Mouse (Mus musculus): Measurements from ENCODE around the gene Gm11032. TPM values are rescaled to one million over a fixed set of nuclear protein-coding genes. Genes with fewer than 3 reads are reported as not detected.
A peak's percentile ranks its signal among the peaks of the same experiment; 100 is the strongest.
"Not testable (repeated sequence)": the region's sequence is repeated elsewhere in the genome, so short reads cannot be mapped to it uniquely, and the experiment has no call there.

Gm11032 gene
- polyA plus RNA-seq, 1 experiment from 2014 or later: not detected

DNA sequence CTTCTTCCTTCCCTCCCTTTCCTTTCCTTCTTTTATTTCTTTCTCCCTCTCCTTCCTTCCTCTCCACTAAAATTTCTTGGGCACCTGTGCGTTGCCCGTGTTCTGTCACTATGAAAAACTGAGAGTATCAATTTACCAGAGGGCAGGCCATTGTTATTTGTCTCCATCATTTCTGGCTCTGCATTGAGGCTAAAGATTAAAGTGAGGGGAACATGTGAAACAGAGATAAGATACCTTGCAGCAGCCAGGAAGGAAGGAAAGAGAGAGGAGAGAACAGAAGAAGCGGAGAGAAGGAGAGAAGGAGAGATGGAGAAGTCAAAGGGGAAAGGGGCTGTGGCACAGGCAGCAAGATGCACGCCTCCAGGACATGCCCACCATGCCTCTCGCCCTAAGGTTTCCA lies 14.5 kb downstream of the Gm11032 start:
- Histone ChIP-seq H3K4me2 (ENCODE audit: low read depth, low read length) (no peak overlapping the region), H3K4me1 (ENCODE audit: insufficient read depth) (peaks cover 22% of the 10 kb centered on the region), H3K36me3 (replicated peaks; ENCODE audit: insufficient read depth, low read length) (no peaks in the 10 kb centered on the region), H3K9ac (replicated peaks) (no peak overlapping the region), H3K27me3 (ENCODE audit: insufficient read depth, low read length) (no peaks in the 10 kb centered on the region), H3K4me3 (ENCODE audit: low read depth, low read length) (no peak overlapping the region), H3K9me3 (ENCODE audit: low read length) (no peaks in the 10 kb centered on the region), H3K27ac (ENCODE audit: low read depth) (no peak overlapping the region)
- DNase-seq (no peak), ATAC-seq (no peak)
- TF ChIP-seq EP300 (IDR thresholded peaks at IDR 0.05; ENCODE audit: low read depth) (no peak), CTCF (IDR thresholded peaks at IDR 0.05; ENCODE audit: low read depth) (no peak)
- WGBS (ENCODE audit: insufficient replicate concordance): 61% methylated on average over 5 of the region's 5 CpGs

GRCm38 (mm10) chr11:4636782-4637342 lies 17.0 kb downstream of the Gm11032 start:
- TF ChIP-seq CTCF (IDR thresholded peaks at IDR 0.05; ENCODE audit: low read depth): no peak
- no peak for TF ChIP-seq EP300 (IDR thresholded peaks at IDR 0.05; ENCODE audit: low read depth)
- H3K4me1 ChIP-seq (ENCODE audit: insufficient read depth): peaks cover 22% of the 10 kb centered on the region
- no peaks in the 10 kb centered on the region for H3K9me3 ChIP-seq (ENCODE audit: low read length)
- DNase-seq: no peak
- peak; percentile 1; the same call in 1 of the 2 replicates for ATAC-seq
- WGBS (ENCODE audit: insufficient replicate concordance): 49% methylated on average over 5 of the region's 5 CpGs
- peak overlapping the region; percentile 79 for H3K9ac ChIP-seq (replicated peaks)
- H3K36me3 ChIP-seq (replicated peaks; ENCODE audit: insufficient read depth, low read length): no peaks in the 10 kb centered on the region
- peak overlapping the region; percentile 80 for H3K4me3 ChIP-seq (ENCODE audit: low read depth, low read length)
- H3K4me2 ChIP-seq (ENCODE audit: low read depth, low read length): peak overlapping the region; percentile 95
- no peaks in the 10 kb centered on the region for H3K27me3 ChIP-seq (ENCODE audit: insufficient read depth, low read length)
- H3K27ac ChIP-seq (ENCODE audit: low read depth): peak overlapping the region; percentile 86; the same call in 1 of the 2 replicates

- H3K4me1 ChIP-seq (ENCODE audit: insufficient read depth): peaks cover 22% of the 10 kb centered on the region
- no peaks in the 10 kb centered on the region for H3K36me3 ChIP-seq (replicated peaks; ENCODE audit: insufficient read depth, low read length)
- H3K4me2 ChIP-seq (ENCODE audit: low read depth, low read length): peak within 1 kb of the TSS; percentile 95
- no peak for TF ChIP-seq EP300 (IDR thresholded peaks at IDR 0.05; ENCODE audit: low read depth)
- TF ChIP-seq CTCF (IDR thresholded peaks at IDR 0.05; ENCODE audit: low read depth): peak; percentile 49
- H3K27me3 ChIP-seq (ENCODE audit: insufficient read depth, low read length): no peaks in the 10 kb centered on the region
- ATAC-seq: peak; percentile 94
- no peaks in the 10 kb centered on the region for H3K9me3 ChIP-seq (ENCODE audit: low read length)
- peak; percentile 98 for DNase-seq
- 0% methylated on average over 35 of the region's 35 CpGs for WGBS (ENCODE audit: insufficient replicate concordance)
- H3K27ac ChIP-seq (ENCODE audit: low read depth): peak within 1 kb of the TSS; percentile 86
- H3K4me3 ChIP-seq (ENCODE audit: low read depth, low read length): peak within 1 kb of the TSS; percentile 80
- H3K9ac ChIP-seq (replicated peaks): peak within 1 kb of the TSS; percentile 79
Observed at GRCm38 (mm10) chr11:4637534-4638234, 17.8 kb downstream of the Gm11032 start, which contains the start of gene Ascc2. Gene Ascc2 (plus strand): TSS chr11:4637747.

DNA sequence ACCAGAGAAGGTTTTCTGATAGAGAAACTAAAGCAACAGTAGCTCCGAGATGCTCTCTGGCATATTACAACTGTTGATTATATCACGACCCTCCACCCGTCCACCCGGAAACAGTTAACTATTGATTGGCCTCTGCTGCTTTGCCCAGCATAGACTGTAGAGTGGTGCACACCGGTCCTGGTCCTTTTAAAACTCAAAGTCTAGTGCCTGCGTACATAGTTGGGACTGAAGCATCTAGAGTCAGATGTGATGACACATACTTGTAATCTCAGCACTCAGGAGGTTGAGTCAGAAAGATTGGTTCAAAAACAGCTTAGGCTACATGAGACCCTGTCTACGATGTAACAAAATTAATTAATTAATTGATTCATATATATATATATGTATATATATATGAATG lies 18.4 kb downstream of the Gm11032 start:
- peak overlapping the region; percentile 79 for H3K9ac ChIP-seq (replicated peaks)
- H3K27me3 ChIP-seq (ENCODE audit: insufficient read depth, low read length): no peaks in the 10 kb centered on the region
- H3K36me3 ChIP-seq (replicated peaks; ENCODE audit: insufficient read depth, low read length): no peaks in the 10 kb centered on the region
- ATAC-seq (peak; percentile 38), DNase-seq (no peak)
- 16% methylated on average over 7 of the region's 7 CpGs for WGBS (ENCODE audit: insufficient replicate concordance)
- no peak for TF ChIP-seq CTCF (IDR thresholded peaks at IDR 0.05; ENCODE audit: low read depth)
- TF ChIP-seq EP300 (IDR thresholded peaks at IDR 0.05; ENCODE audit: low read depth): no peak
- peak overlapping the region; percentile 86 for H3K27ac ChIP-seq (ENCODE audit: low read depth)
- H3K4me1 ChIP-seq (ENCODE audit: insufficient read depth): peaks cover 22% of the 10 kb centered on the region
- no peaks in the 10 kb centered on the region for H3K9me3 ChIP-seq (ENCODE audit: low read length)
- peak overlapping the region; percentile 95 for H3K4me2 ChIP-seq (ENCODE audit: low read depth, low read length)
- H3K4me3 ChIP-seq (ENCODE audit: low read depth, low read length): peak overlapping the region; percentile 80

- no peaks in the 10 kb centered on the region for H3K9me3 ChIP-seq (ENCODE audit: low read length)
- no peak overlapping the region for H3K9ac ChIP-seq (replicated peaks)
- H3K27ac ChIP-seq (ENCODE audit: low read depth): no peak overlapping the region
- no peak overlapping the region for H3K4me2 ChIP-seq (ENCODE audit: low read depth, low read length)
- H3K36me3 ChIP-seq (replicated peaks; ENCODE audit: insufficient read depth, low read length): peaks cover 8% of the 10 kb centered on the region; the same call in 1 of the 2 replicates
- ATAC-seq (no peak), DNase-seq (no peak)
- TF ChIP-seq EP300 (IDR thresholded peaks at IDR 0.05; ENCODE audit: low read depth) (no peak), CTCF (IDR thresholded peaks at IDR 0.05; ENCODE audit: low read depth) (no peak)
- no peaks in the 10 kb centered on the region for H3K27me3 ChIP-seq (ENCODE audit: insufficient read depth, low read length)
- no peak overlapping the region for H3K4me3 ChIP-seq (ENCODE audit: low read depth, low read length)
- peaks cover 22% of the 10 kb centered on the region for H3K4me1 ChIP-seq (ENCODE audit: insufficient read depth)
Observed at GRCm38 (mm10) chr11:4641185-4641584, 21.3 kb downstream of the Gm11032 start.

DNA sequence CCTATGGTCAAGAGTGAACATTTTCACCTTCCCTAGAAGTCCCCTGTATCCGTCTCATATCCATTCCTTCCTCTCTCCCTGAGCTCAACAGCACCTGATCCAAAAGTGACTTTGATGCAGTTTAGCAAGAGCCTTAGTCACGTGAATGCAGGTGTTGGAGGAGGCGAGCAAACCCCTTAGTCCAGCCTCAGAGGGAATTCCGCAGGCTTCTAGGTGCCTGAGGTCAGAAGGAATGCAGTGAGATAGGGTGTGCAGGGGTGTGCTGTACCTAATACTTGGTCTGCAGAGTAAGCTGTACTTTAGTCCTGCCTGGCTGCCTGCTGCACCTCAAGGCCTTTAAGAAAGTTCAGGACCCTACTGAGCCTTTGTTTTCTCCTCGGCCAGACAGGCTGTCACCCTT lies 23.9 kb downstream of the Gm11032 start:
- Histone ChIP-seq H3K27ac (ENCODE audit: low read depth) (no peak overlapping the region), H3K27me3 (ENCODE audit: insufficient read depth, low read length) (no peaks in the 10 kb centered on the region), H3K9me3 (ENCODE audit: low read length) (no peaks in the 10 kb centered on the region), H3K4me1 (ENCODE audit: insufficient read depth) (peaks cover 9% of the 10 kb centered on the region), H3K4me3 (ENCODE audit: low read depth, low read length) (no peak overlapping the region), H3K9ac (replicated peaks) (no peak overlapping the region), H3K4me2 (ENCODE audit: low read depth, low read length) (no peak overlapping the region), H3K36me3 (replicated peaks; ENCODE audit: insufficient read depth, low read length) (peaks cover 19% of the 10 kb centered on the region)
- 84% methylated on average over 5 of the region's 5 CpGs for WGBS (ENCODE audit: insufficient replicate concordance)
- DNase-seq: no peak
- TF ChIP-seq EP300 (IDR thresholded peaks at IDR 0.05; ENCODE audit: low read depth): no peak
- TF ChIP-seq CTCF (IDR thresholded peaks at IDR 0.05; ENCODE audit: low read depth): no peak
- no peak for ATAC-seq

DNA sequence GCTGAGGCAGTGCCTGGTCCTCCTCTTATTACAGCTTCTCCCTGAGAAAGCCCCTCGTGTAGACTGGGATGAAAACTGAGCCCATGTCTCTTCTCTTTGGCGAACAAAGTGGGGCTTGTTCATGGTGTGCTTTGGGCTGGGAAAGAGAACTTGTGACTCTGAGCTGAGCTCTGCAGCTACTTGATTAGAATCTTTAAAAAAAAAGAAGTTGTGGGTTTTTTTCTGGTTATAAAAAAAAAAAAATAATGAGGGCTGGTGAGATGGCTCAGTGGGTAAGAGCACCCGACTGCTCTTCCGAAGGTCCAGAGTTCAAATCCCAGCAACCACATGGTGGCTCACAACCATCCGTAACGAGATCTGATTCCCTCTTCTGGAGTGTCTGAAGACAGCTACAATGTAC lies 25.3 kb downstream of the Gm11032 start:
- 92% methylated on average over 3 of the region's 6 CpGs for WGBS (ENCODE audit: insufficient replicate concordance)
- not testable (repeated sequence) for H3K9ac ChIP-seq (replicated peaks); ATAC-seq; H3K27me3 ChIP-seq (ENCODE audit: insufficient read depth, low read length); H3K27ac ChIP-seq (ENCODE audit: low read depth); H3K9me3 ChIP-seq (ENCODE audit: low read length); H3K4me2 ChIP-seq (ENCODE audit: low read depth, low read length); H3K4me1 ChIP-seq (ENCODE audit: insufficient read depth); H3K4me3 ChIP-seq (ENCODE audit: low read depth, low read length); DNase-seq
- H3K36me3 ChIP-seq (replicated peaks; ENCODE audit: insufficient read depth, low read length): peaks cover 29% of the 10 kb centered on the region

Data from liver, postnatal 0 days (tissue).